Mouse (Mus musculus) MEL (cell line): ENCODE measurements around the gene Tmeff1. TPM values are rescaled to one million over a fixed set of nuclear protein-coding genes. Genes with fewer than 3 reads are reported as not detected.

Experiments used
- DNase-seq: peaks from one replicate; pipeline ENCODE4 v3.0.0; 2011; ENCODE audit warnings: low read depth, low spot score
- H3K27ac ChIP-seq: 2 replicates; pipeline ENCODE4 v1.5.1; 2012; ENCODE audit warnings: low read depth, mild to moderate bottlenecking, control low read depth, low read length, moderate library complexity; ENCODE audit not compliant: control insufficient read depth
- H3K27me3 ChIP-seq, 2 experiments: fragments of 150-350 bp in 1 of 2; sonication (generic) in 1 of 2; 2 replicates each; pipeline ENCODE4 v1.6.1; 2012; ENCODE audit warnings: low read length in 2 of 2, mild to moderate bottlenecking in 2 of 2, improper control_type of control experiment in 1 of 2, moderate library complexity in 1 of 2; ENCODE audit not compliant: insufficient read depth in 2 of 2, control insufficient read depth in 1 of 2
- H3K36me3 ChIP-seq, 2 experiments: 2 replicates each; pipeline ENCODE4 v1.6.1; 2012 to 2014; ENCODE audit warnings: low read length in 2 of 2, improper control_type of control experiment in 1 of 2, inconsistent platforms in 1 of 2, mild to moderate bottlenecking in 1 of 2; ENCODE audit not compliant: insufficient read depth in 2 of 2, control insufficient read depth in 1 of 2
- H3K4me1 ChIP-seq, 2 experiments: fragments of 150-350 bp in 1 of 2; sonication (generic) in 1 of 2; 2 replicates each; pipeline ENCODE4 v1.6.1; 2012; ENCODE audit warnings: low read length in 2 of 2, improper control_type of control experiment in 1 of 2, mild to moderate bottlenecking in 1 of 2; ENCODE audit not compliant: insufficient read depth in 2 of 2, control insufficient read depth in 1 of 2
- H3K4me3 ChIP-seq, 2 experiments: fragments of 150-350 bp in 1 of 2; sonication (generic) in 1 of 2; 2 replicates each; pipeline ENCODE4 v1.5.1; 2012; ENCODE audit warnings: low read depth in 2 of 2, low read length in 2 of 2, mild to moderate bottlenecking in 2 of 2, moderate library complexity in 2 of 2, control low read depth in 1 of 2, improper control_type of control experiment in 1 of 2; ENCODE audit not compliant: control insufficient read depth in 1 of 2, insufficient read depth in 1 of 2
- H3K79me2 ChIP-seq: 2 replicates; pipeline ENCODE4 v1.6.1; 2012; ENCODE audit warnings: mild to moderate bottlenecking, low read length, moderate library complexity; ENCODE audit not compliant: control insufficient read depth, poor library complexity, insufficient read depth
- H3K9ac ChIP-seq: 2 replicates; pipeline ENCODE4 v1.6.1; 2012; ENCODE audit warnings: low read depth, mild to moderate bottlenecking, control low read depth, low read length, moderate library complexity; ENCODE audit not compliant: control insufficient read depth, poor library complexity, severe bottlenecking
- H3K9me3 ChIP-seq: fragments of 150-350 bp; sonication (generic); replicated peaks from 2 replicates; pipeline ENCODE4 v1.6.1; 2012; ENCODE audit warnings: mild to moderate bottlenecking, low read length, improper control_type of control experiment, moderate library complexity; ENCODE audit not compliant: insufficient read depth
- BHLHE40 ChIP-seq: IDR thresholded peaks from 2 replicates; pipeline ENCODE4 v1.6.1; 2012; ENCODE audit warnings: low read depth, mild to moderate bottlenecking, inconsistent platforms, low read length, improper control_type of control experiment, borderline replicate concordance
- CTCF ChIP-seq, 3 experiments: IDR thresholded peaks in 2 of 3; conservative IDR thresholded peaks in 1 of 3; 2 replicates each; pipeline ENCODE4 v1.5.1; 2011 to 2012; ENCODE audit warnings: low read length in 3 of 3, low read depth in 2 of 3, mild to moderate bottlenecking in 2 of 3, improper control_type of control experiment in 1 of 3, inconsistent platforms in 1 of 3, mixed read lengths in 1 of 3, moderate library complexity in 1 of 3; ENCODE audit not compliant: control insufficient read depth in 1 of 3, insufficient read depth in 1 of 3, poor library complexity in 1 of 3, severe bottlenecking in 1 of 3
- E2F4 ChIP-seq: IDR thresholded peaks from 2 replicates; pipeline ENCODE4 v1.6.1; 2011; ENCODE audit warnings: low read depth, low read length, improper control_type of control experiment, borderline replicate concordance
- EP300 ChIP-seq, 2 experiments: IDR thresholded peaks; 2 replicates each; pipeline ENCODE4 v1.6.1; 2011; ENCODE audit warnings: improper control_type of control experiment in 2 of 2, low read length in 2 of 2, low read depth in 1 of 2, mild to moderate bottlenecking in 1 of 2
- KAT2A ChIP-seq: conservative IDR thresholded peaks from 2 replicates; pipeline ENCODE4 v1.6.1; 2012; ENCODE audit warnings: low read depth, low read length, improper control_type of control experiment, inconsistent platforms
- MAFK ChIP-seq: IDR thresholded peaks from 2 replicates; pipeline ENCODE4 v1.6.1; 2011; ENCODE audit warnings: low read depth, mild to moderate bottlenecking, low read length, improper control_type of control experiment, borderline replicate concordance
- MYB ChIP-seq: IDR thresholded peaks from 2 replicates; pipeline ENCODE4 v1.6.1; 2011; ENCODE audit warnings: mild to moderate bottlenecking, low read depth, low read length, improper control_type of control experiment
- POLR2A ChIP-seq, 2 experiments: IDR thresholded peaks; 2 replicates each; pipeline ENCODE4 v1.6.1; 2011 to 2012; ENCODE audit warnings: low read length in 2 of 2, mild to moderate bottlenecking in 2 of 2, control low read depth in 1 of 2, improper control_type of control experiment in 1 of 2, low read depth in 1 of 2, moderate library complexity in 1 of 2; ENCODE audit not compliant: control insufficient read depth in 1 of 2, insufficient read depth in 1 of 2, poor library complexity in 1 of 2
- RCOR1 ChIP-seq: IDR thresholded peaks from 2 replicates; pipeline ENCODE4 v1.6.1; 2012; ENCODE audit warnings: low read depth, mild to moderate bottlenecking, inconsistent platforms, low read length, improper control_type of control experiment
- SMC3 ChIP-seq: IDR thresholded peaks from 2 replicates; pipeline ENCODE4 v1.6.1; 2011; ENCODE audit warnings: low read depth, low read length, improper control_type of control experiment
- TAL1 ChIP-seq: IDR thresholded peaks from 2 replicates; pipeline ENCODE4 v1.6.1; 2012; ENCODE audit warnings: mild to moderate bottlenecking, inconsistent platforms, low read length, moderate library complexity, mixed read lengths
- USF1 ChIP-seq: IDR thresholded peaks from 2 replicates; pipeline ENCODE4 v1.6.1; 2014; ENCODE audit warnings: low read depth, mild to moderate bottlenecking, inconsistent platforms, low read length, improper control_type of control experiment, moderate library complexity
- ZC3H11A ChIP-seq: IDR thresholded peaks from 2 replicates; pipeline ENCODE4 v1.6.1; 2012; ENCODE audit warnings: low read depth, mild to moderate bottlenecking, inconsistent platforms, low read length, improper control_type of control experiment
- polyA plus RNA-seq, 2 experiments: library from polyadenylated mRNA; stranded (reverse) in 1 of 2; unstranded in 1 of 2; fragments of >175 nt in 1 of 2; fragments of >200 nt in 1 of 2; gene quantifications; 2 replicates each; pipeline versions ENCODE4 v1.2.1 to v1.2.4; 2012; ENCODE audit warnings: low replicate concordance in 2 of 2, low read depth in 1 of 2; ENCODE audit not compliant: insufficient read length in 2 of 2, insufficient read depth in 1 of 2, missing spikeins in 1 of 2
- total RNA-seq: library from RNA; depleted of rRNA; stranded (reverse); fragments of 300-350 nt; gene quantifications from 2 replicates; pipeline ENCODE4 v1.2.3, GENCODE M21; 2012

The Tmeff1 gene
- total and polyA plus RNA-seq, 3 experiments = not detected

- no peak for DNase-seq
- Histone ChIP-seq H3K4me3 (no peak within 1 kb of the TSS), H3K9ac (no peak within 1 kb of the TSS), H3K27ac (no peak within 1 kb of the TSS), H3K9me3 (no peaks in the 10 kb centered on the region), H3K79me2 (no peaks in the 10 kb centered on the region), H3K36me3 (no peaks in the 10 kb centered on the region), H3K27me3 (no peaks in the 10 kb centered on the region), H3K4me1 (no peaks in the 10 kb centered on the region)
- TF ChIP-seq KAT2A = no peak
- no peak for TF ChIP-seq BHLHE40
- TF ChIP-seq EP300 (IDR thresholded peaks at IDR 0.05; ENCODE audit: low read depth in 1 of 2, low read length in 2 of 2) = no peak
- no peak for TF ChIP-seq TAL1
- TF ChIP-seq RCOR1 = no peak
- no peak for TF ChIP-seq CTCF (IDR thresholded peaks at IDR 0.05 in 2 of 3, conservative IDR thresholded peaks at IDR 0.05 in 1 of 3; ENCODE audit: control insufficient read depth in 1 of 3, insufficient read depth in 1 of 3, low read depth in 2 of 3, low read length in 3 of 3, poor library complexity in 1 of 3, severe bottlenecking in 1 of 3)
- no peak for TF ChIP-seq POLR2A (IDR thresholded peaks at IDR 0.05; ENCODE audit: control insufficient read depth in 1 of 2, insufficient read depth in 1 of 2, low read depth in 1 of 2, low read length in 2 of 2, poor library complexity in 1 of 2)
- TF ChIP-seq E2F4 = no peak
- no peak for TF ChIP-seq ZC3H11A
Observed at GRCm38 (mm10) chr4:48539841-48540575, 45.0 kb upstream of the Tmeff1 start, which contains the start of gene Msantd3. Msantd3 (plus strand) TSS chr4:48539935.

DNA sequence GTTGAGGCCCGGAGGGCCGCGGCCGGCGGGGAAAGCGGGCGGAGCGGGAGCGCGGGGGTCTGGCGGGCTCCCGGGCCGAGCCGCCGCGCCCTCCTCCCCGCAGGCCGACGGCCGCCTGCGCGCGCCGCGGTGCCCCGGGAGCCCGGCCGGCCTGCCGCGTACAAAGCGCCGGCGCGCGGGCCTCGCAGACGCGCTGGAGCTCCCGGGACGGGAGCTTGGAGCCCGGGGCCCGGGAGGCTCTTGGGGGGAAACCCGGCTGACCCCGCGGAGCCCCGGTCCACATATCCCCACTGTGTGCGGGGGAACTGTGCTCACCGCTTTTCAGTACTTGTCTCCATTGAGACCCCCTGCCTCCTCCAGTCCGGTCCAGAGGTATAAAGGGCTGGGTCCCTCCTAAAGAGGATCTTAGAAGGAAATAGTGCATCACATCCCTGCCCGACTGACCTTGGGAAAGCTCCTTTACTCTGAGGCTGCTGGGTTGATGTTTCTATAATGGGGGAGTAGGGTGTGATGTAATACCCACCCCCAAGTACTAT, 44.3 kb upstream of the Tmeff1 start:
- H3K9me3 ChIP-seq = no peaks in the 10 kb centered on the region
- no peak overlapping the region for H3K9ac ChIP-seq
- no peak for TF ChIP-seq USF1
- no peak for TF ChIP-seq SMC3
- TF ChIP-seq MYB = no peak
- TF ChIP-seq BHLHE40 = no peak
- no peak for TF ChIP-seq KAT2A
- TF ChIP-seq MAFK = no peak
- TF ChIP-seq RCOR1 = no peak
- no peak overlapping the region for H3K27ac ChIP-seq
- no peaks in the 10 kb centered on the region for H3K79me2 ChIP-seq
- no peaks in the 10 kb centered on the region for H3K4me1 ChIP-seq
- no peak overlapping the region for H3K4me3 ChIP-seq
- no peaks in the 10 kb centered on the region for H3K36me3 ChIP-seq
- no peak for DNase-seq
- H3K27me3 ChIP-seq = no peaks in the 10 kb centered on the region
